ENCODE assay signal across 11 mouse cellular contexts in genomic region chr5:72904903-72905790, GRCm38 (mm10). TPM values are rescaled to one million over a fixed set of nuclear protein-coding genes. Genes with fewer than 3 reads are reported as not detected.
DNase-seq lines count a peak whose midpoint lies in the region; ATAC-seq and TF ChIP-seq lines count a peak whose summit lies in the region.
"Had no signal": no experiment of that assay in that cellular context is flagged by ENCODE, and none has a peak within 500 bp of the region (broad histone marks: within the 10 kb centered on the region; RNA-seq: fewer than 3 reads in every experiment).

No protein-coding gene starts in this region.

- H3K4me1 ChIP-seq in bone marrow, adult 2 months (ENCODE audit: control insufficient read depth, insufficient read depth, low read length), result peaks cover 1% of the 10 kb centered on the region; the same call in 1 of the 2 replicates
- peaks cover 44% of the 10 kb centered on the region for H3K4me1 ChIP-seq in heart, postnatal 0 days (ENCODE audit: control insufficient read depth, insufficient read depth)
- H3K4me1 ChIP-seq: hindbrain, embryonic 15.5 days had no signal

- no peak overlapping the region for H3K4me3 ChIP-seq in bone marrow, adult 2 months (replicated peaks; ENCODE audit: control insufficient read depth, low read depth, low read length)
- no peak overlapping the region for H3K4me3 ChIP-seq in heart, postnatal 0 days (ENCODE audit: low read depth, low read length)
- H3K4me3 ChIP-seq in macrophage (ENCODE audit: inconsistent target), result no peak overlapping the region
- H3K4me3 ChIP-seq: hindbrain, embryonic 15.5 days; liver, embryonic 13.5 days had no signal

- peak; percentile 95 for TF ChIP-seq EP300 in heart, postnatal 0 days (IDR thresholded peaks at IDR 0.05; ENCODE audit: low read depth)

- peak overlapping the region; percentile 33; the same call in 1 of the 2 replicates for H3K27ac ChIP-seq in bone marrow, adult 2 months (ENCODE audit: control insufficient read depth, insufficient read depth, low read depth, low read length, poor library complexity)
- H3K27ac ChIP-seq in heart, postnatal 0 days (ENCODE audit: low read depth), result peak overlapping the region; percentile 89
- H3K27ac ChIP-seq in macrophage, result peak overlapping the region; percentile 65
- H3K27ac ChIP-seq: hindbrain, embryonic 15.5 days; liver, embryonic 13.5 days had no signal

- H3K36me3 ChIP-seq in heart, postnatal 0 days (replicated peaks; ENCODE audit: control insufficient read depth, insufficient read depth, low read length), result no peaks in the 10 kb centered on the region
- no peaks in the 10 kb centered on the region for H3K36me3 ChIP-seq in macrophage (ENCODE audit: inconsistent target)
- H3K36me3 ChIP-seq: hindbrain, embryonic 15.5 days; liver, embryonic 13.5 days had no signal

- peak; percentile 93 for ATAC-seq in heart, postnatal 0 days (ENCODE audit: insufficient read depth, low read depth)
- ATAC-seq in erythroid progenitor cell, adult 5-6 weeks (replicated peaks; ENCODE audit: low FRiP score, poor library complexity, severe bottlenecking), result no peak

- no peaks in the 10 kb centered on the region for H3K27me3 ChIP-seq in heart, postnatal 0 days (ENCODE audit: control insufficient read depth, insufficient read depth, low read length)
- H3K27me3 ChIP-seq: hindbrain, embryonic 15.5 days; liver, embryonic 13.5 days had no signal

- H3K4me2 ChIP-seq in heart, postnatal 0 days (ENCODE audit: low read depth, low read length), result peak overlapping the region; percentile 31; the same call in 1 of the 2 replicates
- H3K4me2 ChIP-seq: hindbrain, embryonic 15.5 days; liver, embryonic 13.5 days had no signal

- no peak for TF ChIP-seq CTCF in bone marrow, adult 2 months (IDR thresholded peaks at IDR 0.05; ENCODE audit: control insufficient read depth, insufficient read depth, low read length)
- TF ChIP-seq CTCF in heart, postnatal 0 days (IDR thresholded peaks at IDR 0.05; ENCODE audit: low read depth), result no peak

- intact Hi-C loops in left cerebral cortex, postnatal 25 days (cut with DNase I), result no loop called here

- no peak for TF ChIP-seq POLR2A in bone marrow, adult 2 months (IDR thresholded peaks at IDR 0.05; ENCODE audit: borderline replicate concordance, control insufficient read depth, low read depth, low read length)

- H3K79me2 ChIP-seq in macrophage (ENCODE audit: inconsistent target), result no peaks in the 10 kb centered on the region

- WGBS in bone marrow, adult 2 months, result 57% methylated on average over 18 of the region's 18 CpGs
- WGBS in heart, postnatal 0 days, result 51% methylated on average over 18 of the region's 18 CpGs
- 60% methylated on average over 15 of the region's 18 CpGs for WGBS in macrophage (ENCODE audit: missing documents)

- H3K9me3 ChIP-seq in heart, postnatal 0 days (replicated peaks; ENCODE audit: control insufficient read depth, low read length), result no peaks in the 10 kb centered on the region
- H3K9me3 ChIP-seq: hindbrain, embryonic 15.5 days; liver, embryonic 13.5 days had no signal

- H3K9ac ChIP-seq in heart, postnatal 0 days (replicated peaks; ENCODE audit: low read depth, low read length), result no peak overlapping the region; the same call in 1 of the 2 replicates
- H3K9ac ChIP-seq: hindbrain, embryonic 15.5 days; liver, embryonic 13.5 days had no signal

- DNase-seq in gastrocnemius, postnatal 25 days, result peak; percentile 36
- DNase-seq in gastrocnemius, postnatal 10 days, result no peak
- DNase-seq in heart, postnatal 0 days (ENCODE audit: low spot score), result peak; percentile 96
- DNase-seq in thymus, postnatal 36 days, result no peak
- no peak for DNase-seq in left cerebral cortex, postnatal 25 days (ENCODE audit: low spot score in 2 of 2)
- DNase-seq: cerebellum, postnatal 14 days; liver, embryonic 13.5 days had no signal

RNA-seq across cellular contexts. Expression of gene Slain2, which starts 9.0 kb away (rescaled TPM):
- total RNA-seq in gastrocnemius, postnatal 25 days (2021), result 100 to 1,000 TPM in 1 of 2 experiments, 10 to 100 TPM in 1; 96.4 to 101 TPM
- total RNA-seq in gastrocnemius, postnatal 10 days (2021), result 10 to 100 TPM; 80.4 to 87.9 TPM
- 9.3 and 18.4 TPM in 2 replicates for polyA plus RNA-seq in bone marrow, adult 2 months (2011; ENCODE audit: insufficient read depth, insufficient read length, low replicate concordance, missing spikeins)
- 80.9 and 85.3 TPM in 2 replicates for total RNA-seq in heart, postnatal 0 days (2014; rRNA removed; ENCODE audit: low replicate concordance)
- polyA plus RNA-seq in heart, postnatal 0 days (2015; fragmentation: Nextera tagmentation; extraction: Ambion mirVana), result 19.8 and 20.0 TPM in 2 replicates
- 10 to 100 TPM; 28.1 to 66.6 (median 39.8) TPM for total RNA-seq in macrophage (2018; cell fraction: chromatin; rRNA removed)
- total RNA-seq in macrophage (2018; cell fraction: cytosol; rRNA removed), result 10 to 100 TPM; 26.4 to 45.7 (median 34.2) TPM
- 10 to 100 TPM; 22.1 to 65.2 (median 35.6) TPM for total RNA-seq in macrophage (2018; cell fraction: nucleus; rRNA removed)
- 21.7 to 48.1 TPM (median 30.2 TPM) in 3 replicates for polyA plus RNA-seq in macrophage (2018)
- total RNA-seq in left cerebral cortex, postnatal 25 days (2021), result 10 to 100 TPM; 21.2 to 21.5 TPM
- total RNA-seq in erythroid progenitor cell, adult 5-6 weeks (2015; ENCODE audit: low replicate concordance), result 22.2 and 25.2 TPM in 2 replicates
- total RNA-seq in erythroid progenitor cell, adult 5-6 weeks (2017; ENCODE audit: low replicate concordance), result 3.3 and 11.0 TPM in 2 replicates

RNA-seq across cellular contexts. Expression of gene Tec, which starts 36.9 kb away (rescaled TPM):
- total RNA-seq in gastrocnemius, postnatal 25 days (2021), result 1 to 10 TPM; 1.8 to 1.9 TPM
- 1 to 10 TPM; 2.3 to 4.3 TPM for total RNA-seq in gastrocnemius, postnatal 10 days (2021)
- polyA plus RNA-seq in bone marrow, adult 2 months (2011; ENCODE audit: insufficient read depth, insufficient read length, low replicate concordance, missing spikeins), result 16.8 and 39.4 TPM in 2 replicates
- 4.2 and 11.1 TPM in 2 replicates for total RNA-seq in heart, postnatal 0 days (2014; rRNA removed; ENCODE audit: low replicate concordance)
- polyA plus RNA-seq in heart, postnatal 0 days (2015; fragmentation: Nextera tagmentation; extraction: Ambion mirVana), result 16.2 TPM in 2 replicates
- total RNA-seq in macrophage (2018; cell fraction: chromatin; rRNA removed), result 100 to 1,000 TPM in 25 of 26 experiments, 10 to 100 TPM in 1; 90.4 to 656 (median 263) TPM
- total RNA-seq in macrophage (2018; cell fraction: cytosol; rRNA removed), result 10 to 100 TPM; 26.8 to 77.1 (median 51.1) TPM
- total RNA-seq in macrophage (2018; cell fraction: nucleus; rRNA removed), result 100 to 1,000 TPM in 13 of 26 experiments, 10 to 100 TPM in 13; 37.0 to 278 (median 131) TPM
- 53.1 to 81.3 TPM (median 56.1 TPM) in 3 replicates for polyA plus RNA-seq in macrophage (2018)
- 1 to 10 TPM; 3.0 to 3.7 TPM for total RNA-seq in left cerebral cortex, postnatal 25 days (2021)
- total RNA-seq in erythroid progenitor cell, adult 5-6 weeks (2015; ENCODE audit: low replicate concordance), result 2.5 and 10.8 TPM in 2 replicates
- 2.4 and 5.7 TPM in 2 replicates for total RNA-seq in erythroid progenitor cell, adult 5-6 weeks (2017; ENCODE audit: low replicate concordance)

Comparison
In these comparisons a context has a peak if more than half of its experiments do, and no peak if none do; other contexts are left out.
1. DNase-seq: peak in gastrocnemius, postnatal 25 days (single experiment) and heart, postnatal 0 days (single experiment); none in gastrocnemius, postnatal 10 days (single experiment), thymus, postnatal 36 days (0 of 2) and left cerebral cortex, postnatal 25 days (0 of 2).
2. H3K27ac ChIP-seq: peak in every context shown above with its lines; median percentile 89 in heart, postnatal 0 days; 65 in macrophage; 33 in bone marrow, adult 2 months.